Mouse (Mus musculus): ENCODE results near the gene Psd. TPM values are rescaled to one million over a fixed set of nuclear protein-coding genes. Genes with fewer than 3 reads are reported as not detected.

Psd gene
- total RNA-seq, 2 experiments from 2014 or later, result 731 to 733 TPM

Small RNA genes within 50 kb of the gene (microRNA-seq; reads per million reads assigned to microRNA genes)
- gene Mir146b, result 2.4 to 2.8 reads per million in 2 experiments

Other genes starting within 250 kb of the Psd start
- not detected for gene Elovl3, start 195.3 kb downstream of the Psd start, total RNA-seq (2021)
- gene Pitx3, start 178.8 kb downstream of the Psd start, total RNA-seq (2021), result not detected
- gene Gbf1, start 174.6 kb downstream of the Psd start, total RNA-seq (2021), result 10 to 100 TPM; 95.3 to 96.3 TPM
- 1 to 10 TPM; 1.9 to 3.2 TPM for gene Nfkb2, start 22.8 kb downstream of the Psd start, total RNA-seq (2021)
- 10 to 100 TPM; 28.3 to 33.6 TPM for gene Fbxl15, start 1.0 kb upstream of the Psd start, total RNA-seq (2021)
- gene Cuedc2, start 11.5 kb upstream of the Psd start, total RNA-seq (2021), result 100 to 1,000 TPM; 164 to 167 TPM
- 10 to 100 TPM; 28.2 to 30.3 TPM for gene Mfsd13a, start 14.0 kb upstream of the Psd start, total RNA-seq (2021)
- gene 2310034G01Rik, start 23.1 kb upstream of the Psd start, total RNA-seq (2021), result 1 to 10 TPM; 1.1 to 1.2 TPM
- 100 to 1,000 TPM; 180 to 188 TPM for gene Actr1a, start 68.6 kb upstream of the Psd start, total RNA-seq (2021)
- 10 to 100 TPM; 18.3 to 22.6 TPM for gene Sufu, start 69.7 kb upstream of the Psd start, total RNA-seq (2021)
- 100 to 1,000 TPM; 105 TPM for gene Trim8, start 174.5 kb upstream of the Psd start, total RNA-seq (2021)
- 100 to 1,000 TPM; 123 to 126 TPM for gene Arl3, start 246.0 kb upstream of the Psd start, total RNA-seq (2021)
- gene Sfxn2, start 246.2 kb upstream of the Psd start, total RNA-seq (2021), result 1 to 10 TPM; 4.9 to 8.5 TPM

All from layer of hippocampus, postnatal 36 days (tissue).